Comparison of ENCODE assay signal across 24 mouse cellular contexts in genomic region chr4:72067937-72068336, GRCm38 (mm10).
DNase-seq lines count a peak whose midpoint lies in the region; ATAC-seq and TF ChIP-seq lines count a peak whose summit lies in the region.
"Had no signal": no experiment of that assay in that cellular context is flagged by ENCODE, and none has a peak within 500 bp of the region (broad histone marks: within the 10 kb centered on the region; RNA-seq: fewer than 3 reads in every experiment).

No protein-coding gene starts in this region.

- no peak overlapping the region for H3K9ac ChIP-seq in forebrain, embryonic 14.5 days (ENCODE audit: low read length)
- no peak overlapping the region for H3K9ac ChIP-seq in forebrain, embryonic 16.5 days (replicated peaks; ENCODE audit: low read depth, low read length)
- no peak overlapping the region for H3K9ac ChIP-seq in midbrain, postnatal 0 days (replicated peaks; ENCODE audit: low read length, poor library complexity, severe bottlenecking)
- H3K9ac ChIP-seq in midbrain, embryonic 13.5 days (replicated peaks), result no peak overlapping the region
- H3K9ac ChIP-seq: embryonic facial prominence, embryonic 13.5 days; forebrain, embryonic 12.5 days; heart, embryonic 15.5 days; liver, postnatal 0 days; neural tube, embryonic 15.5 days; stomach, embryonic 15.5 days had no signal

- TF ChIP-seq CTCF in midbrain, postnatal 0 days (IDR thresholded peaks at IDR 0.05), result no peak

- H3K4me2 ChIP-seq in forebrain, embryonic 14.5 days (ENCODE audit: low read length), result no peak overlapping the region
- no peak overlapping the region for H3K4me2 ChIP-seq in forebrain, embryonic 16.5 days (ENCODE audit: low read length)
- H3K4me2 ChIP-seq in midbrain, postnatal 0 days (ENCODE audit: low read depth, low read length, poor library complexity, severe bottlenecking), result no peak overlapping the region
- no peak overlapping the region for H3K4me2 ChIP-seq in midbrain, embryonic 13.5 days (replicated peaks)
- H3K4me2 ChIP-seq: embryonic facial prominence, embryonic 13.5 days; forebrain, embryonic 12.5 days; heart, embryonic 15.5 days; liver, embryonic 11.5 days; neural tube, embryonic 15.5 days; stomach, embryonic 15.5 days had no signal

- H3K36me3 ChIP-seq in forebrain, embryonic 14.5 days (ENCODE audit: control insufficient read depth, insufficient read depth, low read length), result no peaks in the 10 kb centered on the region
- no peaks in the 10 kb centered on the region for H3K36me3 ChIP-seq in forebrain, embryonic 16.5 days (ENCODE audit: control insufficient read depth, insufficient read depth)
- no peaks in the 10 kb centered on the region for H3K36me3 ChIP-seq in midbrain, postnatal 0 days (ENCODE audit: insufficient read depth, low read length)
- H3K36me3 ChIP-seq in midbrain, embryonic 13.5 days, result no peaks in the 10 kb centered on the region
- H3K36me3 ChIP-seq: embryonic facial prominence, embryonic 13.5 days; forebrain, embryonic 12.5 days; heart, embryonic 15.5 days; limb, embryonic 10.5 days; midbrain, embryonic 10.5 days; neural tube, embryonic 15.5 days; stomach, embryonic 15.5 days had no signal

- H3K4me3 ChIP-seq in forebrain, embryonic 14.5 days (ENCODE audit: low read depth, low read length), result no peak overlapping the region
- H3K4me3 ChIP-seq in forebrain, embryonic 16.5 days (replicated peaks; ENCODE audit: low read length), result no peak overlapping the region
- H3K4me3 ChIP-seq in midbrain, postnatal 0 days (ENCODE audit: low read depth, low read length), result no peak overlapping the region
- H3K4me3 ChIP-seq in midbrain, embryonic 13.5 days (replicated peaks), result no peak overlapping the region
- H3K4me3 ChIP-seq: embryonic facial prominence, embryonic 13.5 days; erythroblast, embryonic 14.5 days; forebrain, embryonic 12.5 days; heart, embryonic 15.5 days; limb, embryonic 10.5 days; midbrain, embryonic 10.5 days; neural tube, embryonic 15.5 days; stomach, embryonic 15.5 days had no signal

- 71% methylated on average over 3 of the region's 3 CpGs for WGBS in forebrain, embryonic 14.5 days
- WGBS in forebrain, embryonic 16.5 days, result 53% methylated on average over 3 of the region's 3 CpGs
- WGBS in midbrain, postnatal 0 days, result 61% methylated on average over 3 of the region's 3 CpGs
- 85% methylated on average over 3 of the region's 3 CpGs for WGBS in midbrain, embryonic 13.5 days

- H3K27me3 ChIP-seq in forebrain, embryonic 14.5 days (replicated peaks; ENCODE audit: control insufficient read depth, insufficient read depth, low read length), result no peaks in the 10 kb centered on the region
- no peaks in the 10 kb centered on the region for H3K27me3 ChIP-seq in forebrain, embryonic 16.5 days (replicated peaks; ENCODE audit: control insufficient read depth, insufficient read depth, low read length)
- H3K27me3 ChIP-seq in midbrain, postnatal 0 days (ENCODE audit: insufficient read depth, low read length), result no peaks in the 10 kb centered on the region
- no peaks in the 10 kb centered on the region for H3K27me3 ChIP-seq in midbrain, embryonic 13.5 days
- H3K27me3 ChIP-seq: embryonic facial prominence, embryonic 13.5 days; forebrain, embryonic 12.5 days; heart, embryonic 15.5 days; neural tube, embryonic 15.5 days; stomach, embryonic 15.5 days had no signal

- DNase-seq in adrenal gland, postnatal 10 days, result peak; percentile 42
- DNase-seq in adrenal gland, adult 8-10 months, result no peak
- DNase-seq in forebrain, embryonic 14.5 days (ENCODE audit: low spot score), result peak; percentile 12
- DNase-seq in midbrain, postnatal 0 days (ENCODE audit: low spot score), result peak; percentile 9
- peak; percentile 26 for DNase-seq in gastrocnemius, postnatal 10 days
- no peak for DNase-seq in kidney, adult 9 months
- DNase-seq: embryo, embryonic 11 days; heart, postnatal 36 days; layer of hippocampus, adult 9-11 months; liver, postnatal 0 days; thymus, postnatal 25 days had no signal

- H3K27ac ChIP-seq in forebrain, embryonic 14.5 days (ENCODE audit: low read depth, low read length), result no peak overlapping the region
- H3K27ac ChIP-seq in forebrain, embryonic 16.5 days (ENCODE audit: low read length), result no peak overlapping the region
- H3K27ac ChIP-seq in midbrain, postnatal 0 days (ENCODE audit: low read depth, low read length), result no peak overlapping the region
- H3K27ac ChIP-seq in midbrain, embryonic 13.5 days, result no peak overlapping the region
- H3K27ac ChIP-seq: embryonic facial prominence, embryonic 13.5 days; forebrain, embryonic 12.5 days; heart, embryonic 15.5 days; limb, embryonic 10.5 days; midbrain, embryonic 10.5 days; neural tube, embryonic 15.5 days; stomach, embryonic 15.5 days had no signal

- H3K9me3 ChIP-seq in forebrain, embryonic 14.5 days (replicated peaks; ENCODE audit: control insufficient read depth, low read length), result no peaks in the 10 kb centered on the region
- no peaks in the 10 kb centered on the region for H3K9me3 ChIP-seq in forebrain, embryonic 16.5 days (ENCODE audit: control insufficient read depth, low read length)
- no peaks in the 10 kb centered on the region for H3K9me3 ChIP-seq in midbrain, postnatal 0 days (ENCODE audit: low read length)
- H3K9me3 ChIP-seq in midbrain, embryonic 13.5 days, result no peaks in the 10 kb centered on the region
- H3K9me3 ChIP-seq: embryonic facial prominence, embryonic 13.5 days; forebrain, embryonic 12.5 days; heart, embryonic 15.5 days; limb, embryonic 10.5 days; midbrain, embryonic 10.5 days; neural tube, embryonic 15.5 days; stomach, embryonic 15.5 days had no signal

- no peaks in the 10 kb centered on the region for H3K4me1 ChIP-seq in forebrain, embryonic 14.5 days (ENCODE audit: control insufficient read depth, insufficient read depth, low read length)
- H3K4me1 ChIP-seq in forebrain, embryonic 16.5 days (replicated peaks; ENCODE audit: control insufficient read depth, insufficient read depth, low read length), result no peaks in the 10 kb centered on the region
- no peaks in the 10 kb centered on the region for H3K4me1 ChIP-seq in midbrain, postnatal 0 days (ENCODE audit: insufficient read depth, low read length)
- no peaks in the 10 kb centered on the region for H3K4me1 ChIP-seq in midbrain, embryonic 13.5 days (replicated peaks)
- H3K4me1 ChIP-seq: embryonic facial prominence, embryonic 13.5 days; forebrain, embryonic 12.5 days; heart, embryonic 15.5 days; midbrain, embryonic 10.5 days; stomach, embryonic 15.5 days had no signal

- no peak for ATAC-seq in forebrain, embryonic 14.5 days
- no peak for ATAC-seq in forebrain, embryonic 16.5 days
- no peak for ATAC-seq in midbrain, postnatal 0 days (ENCODE audit: low FRiP score)
- no peak for ATAC-seq in midbrain, embryonic 13.5 days
- ATAC-seq: hindbrain, embryonic 16.5 days; liver, postnatal 0 days; lung, postnatal 0 days had no signal

Comparison
In these comparisons a context has a peak if more than half of its experiments do, and no peak if none do; other contexts are left out.
1. DNase-seq: peak in adrenal gland, postnatal 10 days (single experiment), forebrain, embryonic 14.5 days (single experiment), midbrain, postnatal 0 days (single experiment) and gastrocnemius, postnatal 10 days (single experiment); none in adrenal gland, adult 8-10 months (single experiment) and kidney, adult 9 months (single experiment).